Mouse (Mus musculus) stomach, postnatal 0 days (tissue): ENCODE data around the gene Fpgs. TPM values are rescaled to one million over a fixed set of nuclear protein-coding genes. Genes with fewer than 3 reads are reported as not detected.
A peak's percentile ranks its signal among the peaks of the same experiment; 100 is the strongest.

Experiments used
- ATAC-seq: fragments of 200-750 bp; cut with Nextera tagmentation; 2 replicates; pipeline ENCODE4 v1.8.0; 2017; ENCODE audit not compliant: low FRiP score, low TSS enrichment
- DNase-seq: peaks from one replicate; pipeline ENCODE4 v3.0.0-alpha.2; 2016; ENCODE audit warnings: low spot score
- H3K27ac ChIP-seq: fragments of 300-500 bp; sonication (generic); replicated peaks from 2 replicates; pipeline ENCODE4 v1.5.1; 2014; ENCODE audit warnings: mild to moderate bottlenecking, control low read depth
- H3K27me3 ChIP-seq: fragments of 300-500 bp; sonication (generic); 2 replicates; pipeline ENCODE4 v1.6.1; 2014; ENCODE audit warnings: low read length; ENCODE audit not compliant: control insufficient read depth, insufficient read depth
- H3K36me3 ChIP-seq: fragments of 300-500 bp; sonication (generic); 2 replicates; pipeline ENCODE4 v1.6.1; 2014; ENCODE audit warnings: low read length, mixed read lengths; ENCODE audit not compliant: control insufficient read depth, insufficient read depth
- H3K4me1 ChIP-seq: fragments of 300-500 bp; sonication (generic); replicated peaks from 2 replicates; pipeline ENCODE4 v1.6.1; 2014; ENCODE audit warnings: antibody characterized with exemption; ENCODE audit not compliant: control insufficient read depth, insufficient read depth
- H3K4me2 ChIP-seq: fragments of 300-500 bp; sonication (generic); replicated peaks from 2 replicates; pipeline ENCODE4 v1.6.1; 2014; ENCODE audit warnings: low read depth, mild to moderate bottlenecking, control low read depth, moderate library complexity
- H3K4me3 ChIP-seq: fragments of 300-500 bp; sonication (generic); 2 replicates; pipeline ENCODE4 v1.5.1; 2014; ENCODE audit warnings: low read depth, low read length, control low read depth
- H3K9ac ChIP-seq: fragments of 300-500 bp; sonication (generic); 2 replicates; pipeline ENCODE4 v1.6.1; 2014; ENCODE audit warnings: mild to moderate bottlenecking, low read length, control low read depth, mixed read lengths
- H3K9me3 ChIP-seq: fragments of 300-500 bp; sonication (generic); 2 replicates; pipeline ENCODE4 v1.6.1; 2016; ENCODE audit warnings: low read length; ENCODE audit not compliant: control insufficient read depth
- CTCF ChIP-seq: IDR thresholded peaks from 2 replicates; pipeline ENCODE4 v1.5.1; 2016; ENCODE audit warnings: antibody characterized with exemption, low read depth, mild to moderate bottlenecking, moderate library complexity
- EP300 ChIP-seq: optimal IDR thresholded peaks from 2 replicates; pipeline ENCODE3; 2016; ENCODE audit warnings: antibody characterized with exemption
- WGBS: fragments of 180-500 bp; shearing (Covaris S2); extraction: QIAGEN DNeasy Blood & Tissue Kit; methylation state at CpG from one replicate; pipeline ENCODE4 v1.1.7; 2014; 5-methylcytosine and 5-hydroxymethylcytosine counted together
- polyA plus RNA-seq: library from polyadenylated mRNA; unstranded; fragments of >200 nt; fragmentation: Nextera tagmentation; extraction: Ambion mirVana; gene quantifications from 2 replicates; pipeline ENCODE4 v1.2.1, GENCODE M21; 2015

Fpgs gene
- polyA plus RNA-seq, result 15.1 and 17.3 TPM in 2 replicates

- Histone ChIP-seq H3K9me3 (no peaks in the 10 kb centered on the region), H3K27me3 (no peaks in the 10 kb centered on the region), H3K27ac (no peak within 1 kb of the TSS), H3K36me3 (peaks cover 22% of the 10 kb centered on the region), H3K9ac (no peak within 1 kb of the TSS), H3K4me1 (no peaks in the 10 kb centered on the region), H3K4me3 (no peak within 1 kb of the TSS), H3K4me2 (no peak within 1 kb of the TSS)
- WGBS, result 52% methylated on average over 2 of the region's 2 CpGs
- DNase-seq, result no peak
- no peak for TF ChIP-seq EP300
- no peak for TF ChIP-seq CTCF
- ATAC-seq, result no peak
These were observed at the start of gene Fpgs for GRCm38 (mm10) chr2:32704021-32704421. Gene Fpgs, minus strand, starts transcription at chr2:32704145.

GRCm38 (mm10) chr2:32752181-32752580 is 48.2 kb upstream of the Fpgs start:
- peak; percentile 54 for TF ChIP-seq CTCF
- TF ChIP-seq EP300, result no peak
- H3K4me1 ChIP-seq, result no peaks in the 10 kb centered on the region
- no peak overlapping the region for H3K27ac ChIP-seq
- DNase-seq (peak; percentile 69), ATAC-seq (0 out of 2 replicates have a peak, but pooled peaks have one; percentile 20)
- peaks cover 5% of the 10 kb centered on the region; the same call in 1 of the 2 replicates for H3K36me3 ChIP-seq
- no peak overlapping the region for H3K4me3 ChIP-seq
- H3K27me3 ChIP-seq, result no peaks in the 10 kb centered on the region
- no peaks in the 10 kb centered on the region for H3K9me3 ChIP-seq
- 67% methylated on average over 10 of the region's 10 CpGs for WGBS
- peak overlapping the region; percentile 58; the same call in 1 of the 2 replicates for H3K4me2 ChIP-seq
- no peak overlapping the region for H3K9ac ChIP-seq

- no peaks in the 10 kb centered on the region for H3K9me3 ChIP-seq
- DNase-seq (no peak), ATAC-seq (no peak)
- H3K4me3 ChIP-seq, result peak overlapping the region; percentile 29
- H3K36me3 ChIP-seq, result peaks cover 5% of the 10 kb centered on the region; the same call in 1 of the 2 replicates
- no peaks in the 10 kb centered on the region for H3K4me1 ChIP-seq
- 33% methylated on average over 8 of the region's 10 CpGs for WGBS
- H3K27ac ChIP-seq, result 0 out of 2 replicates have a peak overlapping the region, but pooled peaks have one; percentile 3
- peak overlapping the region; percentile 58 for H3K4me2 ChIP-seq
- H3K9ac ChIP-seq, result 0 out of 2 replicates have a peak overlapping the region, but pooled peaks have one; percentile 18
- TF ChIP-seq EP300, result no peak
- no peak for TF ChIP-seq CTCF
- H3K27me3 ChIP-seq, result no peaks in the 10 kb centered on the region
These were observed 47.7 kb upstream of the Fpgs start for GRCm38 (mm10) chr2:32751665-32752033.

- 0 out of 2 replicates have a peak overlapping the region, but pooled peaks have one; percentile 3 for H3K27ac ChIP-seq
- WGBS, result 20% methylated on average over 31 of the region's 31 CpGs
- H3K9ac ChIP-seq, result 0 out of 2 replicates have a peak overlapping the region, but pooled peaks have one; percentile 18
These were observed 47.1 kb upstream of the Fpgs start for GRCm38 (mm10) chr2:32750887-32751664.

GRCm38 (mm10) chr2:32750199-32750598 is 46.3 kb upstream of the Fpgs start:
- Histone ChIP-seq H3K27me3 (no peaks in the 10 kb centered on the region), H3K9me3 (no peaks in the 10 kb centered on the region), H3K27ac (no peak overlapping the region), H3K36me3 (peaks cover 5% of the 10 kb centered on the region; the same call in 1 of the 2 replicates), H3K4me1 (no peaks in the 10 kb centered on the region), H3K9ac (no peak overlapping the region), H3K4me2 (no peak overlapping the region), H3K4me3 (no peak overlapping the region)
- TF ChIP-seq EP300 (no peak), CTCF (peak; percentile 37)
- no peak for DNase-seq
- 71% methylated on average over 7 of the region's 7 CpGs for WGBS
- no peak for ATAC-seq

More at GRCm38 (mm10) chr2:32750887-32751664, 47.1 kb upstream of the Fpgs start:
- H3K9me3 ChIP-seq, result no peaks in the 10 kb centered on the region
- H3K4me3 ChIP-seq, result peak overlapping the region; percentile 29
- ATAC-seq, result peak; percentile 90
- peak; percentile 87 for DNase-seq
- TF ChIP-seq CTCF (peak; percentile 13; the same call in 1 of the 2 replicates), EP300 (no peak)
- no peaks in the 10 kb centered on the region for H3K27me3 ChIP-seq
- H3K4me2 ChIP-seq, result peak overlapping the region; percentile 58
- H3K36me3 ChIP-seq, result peaks cover 5% of the 10 kb centered on the region; the same call in 1 of the 2 replicates
- H3K4me1 ChIP-seq, result no peaks in the 10 kb centered on the region

GRCm38 (mm10) chr2:32749082-32749481 is 45.1 kb upstream of the Fpgs start:
- H3K27me3 ChIP-seq, result no peaks in the 10 kb centered on the region
- H3K27ac ChIP-seq, result no peak overlapping the region
- no peak overlapping the region for H3K4me3 ChIP-seq
- TF ChIP-seq EP300, result no peak
- TF ChIP-seq CTCF, result no peak
- no peak overlapping the region for H3K4me2 ChIP-seq
- DNase-seq (no peak), ATAC-seq (no peak)
- H3K9me3 ChIP-seq, result no peaks in the 10 kb centered on the region
- no peak overlapping the region for H3K9ac ChIP-seq
- 92% methylated on average over 16 of the region's 16 CpGs for whole genome bisulfite sequencing
- peaks cover 5% of the 10 kb centered on the region; the same call in 1 of the 2 replicates for H3K36me3 ChIP-seq
- H3K4me1 ChIP-seq, result no peaks in the 10 kb centered on the region
